Mouse (Mus musculus) MN1 (cell line): ENCODE measurements around the gene Tfcp2l1.
"Not testable (repeated sequence)": the region's sequence is repeated elsewhere in the genome, so short reads cannot be mapped to it uniquely, and the experiment has no call there.

ENCODE experiments used
- DNase-seq: peaks from one replicate; pipeline ENCODE4 v3.0.0-alpha.2; 2016; ENCODE audit warnings: low spot score

The Tfcp2l1 gene

GRCm38 (mm10) chr1:118627781-118628464, at the start of gene Tfcp2l1:
Gene Tfcp2l1, plus strand, starts transcription at chr1:118627945.
- no peak for DNase-seq

GRCm38 (mm10) chr1:118580174-118580702, 47.5 kb upstream of the Tfcp2l1 start:
- DNase-seq = no peak

GRCm38 (mm10) chr1:118581179-118581578, 46.6 kb upstream of the Tfcp2l1 start:
- DNase-seq = no peak

- DNase-seq = no peak
Measured at GRCm38 (mm10) chr1:118589721-118590120, 38.0 kb upstream of the Tfcp2l1 start.

- no peak for DNase-seq
Measured at GRCm38 (mm10) chr1:118592933-118593332, 34.8 kb upstream of the Tfcp2l1 start.

- DNase-seq = no peak
Measured at GRCm38 (mm10) chr1:118595395-118595794, 32.4 kb upstream of the Tfcp2l1 start.

GRCm38 (mm10) chr1:118597475-118598213, 30.1 kb upstream of the Tfcp2l1 start:
- DNase-seq = no peak

- no peak for DNase-seq
Measured at GRCm38 (mm10) chr1:118598339-118598738, 29.4 kb upstream of the Tfcp2l1 start.

GRCm38 (mm10) chr1:118613631-118614183, 14.0 kb upstream of the Tfcp2l1 start:
- DNase-seq = no peak

- DNase-seq = not testable (repeated sequence)
Measured at GRCm38 (mm10) chr1:118621055-118621454, 6.7 kb upstream of the Tfcp2l1 start.

GRCm38 (mm10) chr1:118622857-118623256, 4.9 kb upstream of the Tfcp2l1 start:
- DNase-seq = no peak

- no peak for DNase-seq
Measured at GRCm38 (mm10) chr1:118625461-118625860, 2.3 kb upstream of the Tfcp2l1 start.

- DNase-seq = no peak
Measured at GRCm38 (mm10) chr1:118625921-118626320, 1.8 kb upstream of the Tfcp2l1 start.

- no peak for DNase-seq
Measured at GRCm38 (mm10) chr1:118626452-118626851, 1.3 kb upstream of the Tfcp2l1 start.

GRCm38 (mm10) chr1:118633415-118633980, 5.8 kb downstream of the Tfcp2l1 start:
- DNase-seq = no peak

GRCm38 (mm10) chr1:118642296-118642999, 14.7 kb downstream of the Tfcp2l1 start:
- no peak for DNase-seq

GRCm38 (mm10) chr1:118643138-118643979, 15.6 kb downstream of the Tfcp2l1 start:
- DNase-seq = no peak

GRCm38 (mm10) chr1:118645701-118646100, 18.0 kb downstream of the Tfcp2l1 start:
- no peak for DNase-seq

GRCm38 (mm10) chr1:118648015-118648414, 20.3 kb downstream of the Tfcp2l1 start:
- DNase-seq = no peak

- DNase-seq = no peak
Measured at GRCm38 (mm10) chr1:118649933-118650770, 22.4 kb downstream of the Tfcp2l1 start.
